Mouse (Mus musculus): ENCODE results near the gene Kit. TPM values are rescaled to one million over a fixed set of nuclear protein-coding genes. Genes with fewer than 3 reads are reported as not detected.

Gene Kit
- 51.3 and 64.9 TPM in 2 replicates for polyA plus RNA-seq (2014; fragmentation: Nextera tagmentation; extraction: Ambion mirVana)

DNA sequence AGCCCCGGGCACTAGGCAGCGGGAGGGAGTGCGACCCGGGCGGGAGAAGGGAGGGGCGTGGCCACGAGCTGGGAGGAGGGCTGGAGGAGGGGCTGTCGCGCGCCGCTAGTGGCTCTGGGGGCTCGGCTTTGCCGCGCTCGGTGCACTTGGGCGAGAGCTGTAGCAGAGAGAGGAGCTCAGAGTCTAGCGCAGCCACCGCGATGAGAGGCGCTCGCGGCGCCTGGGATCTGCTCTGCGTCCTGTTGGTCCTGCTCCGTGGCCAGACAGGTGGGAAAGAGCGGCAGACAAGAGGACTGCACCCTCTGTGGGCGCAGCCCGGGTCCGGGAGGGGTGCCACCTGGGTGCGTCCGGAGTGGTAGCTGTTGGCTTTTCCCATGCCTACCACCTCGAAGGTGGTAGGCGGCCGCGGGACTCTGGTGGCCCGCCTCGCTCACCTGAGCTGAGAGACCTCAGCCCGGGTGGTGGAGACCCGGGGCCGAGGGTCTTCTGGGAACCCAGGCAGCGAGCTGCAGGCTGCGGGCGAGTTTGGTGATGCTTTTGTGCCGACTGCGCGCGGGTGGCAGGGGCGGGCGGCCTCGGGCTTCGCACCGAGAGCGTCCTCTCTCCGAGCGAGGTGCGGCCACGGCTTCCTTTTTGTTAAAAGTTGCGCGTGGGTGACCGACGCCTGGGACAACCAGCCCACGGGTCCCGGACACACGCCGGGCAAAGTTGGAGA is at the start of gene Kit:
TSS of gene Kit (plus strand) at position 65 of the 715 bp plus-strand sequence.
- H3K9ac ChIP-seq (replicated peaks; ENCODE audit: low read depth, low read length), result peak within 1 kb of the TSS; percentile 83
- WGBS, result under 1% methylated on average over 61 of the region's 65 CpGs
- H3K9me3 ChIP-seq (ENCODE audit: control insufficient read depth, low read length), result no peaks in the 10 kb centered on the region
- peak within 1 kb of the TSS; percentile 81 for H3K4me3 ChIP-seq (ENCODE audit: low read depth, low read length)
- H3K27ac ChIP-seq (ENCODE audit: low read depth, low read length), result peak within 1 kb of the TSS; percentile 78
- no peaks in the 10 kb centered on the region for H3K27me3 ChIP-seq (ENCODE audit: control insufficient read depth, insufficient read depth, low read length)
- peaks cover 16% of the 10 kb centered on the region for H3K4me1 ChIP-seq (ENCODE audit: control insufficient read depth, insufficient read depth, low read length)
- peak; percentile 93 for ATAC-seq (ENCODE audit: low read depth)
- H3K36me3 ChIP-seq (ENCODE audit: control insufficient read depth, insufficient read depth, low read length), result no peaks in the 10 kb centered on the region
- peak within 1 kb of the TSS; percentile 77 for H3K4me2 ChIP-seq (ENCODE audit: low read depth, low read length)

GRCm38 (mm10) chr5:75536156-75536555 is 38.6 kb upstream of the Kit start:
- Histone ChIP-seq H3K4me2 (ENCODE audit: low read depth, low read length) (no peak overlapping the region), H3K4me3 (ENCODE audit: low read depth, low read length) (no peak overlapping the region), H3K27ac (ENCODE audit: low read depth, low read length) (no peak overlapping the region), H3K9me3 (ENCODE audit: control insufficient read depth, low read length) (no peaks in the 10 kb centered on the region), H3K9ac (replicated peaks; ENCODE audit: low read depth, low read length) (no peak overlapping the region), H3K4me1 (ENCODE audit: control insufficient read depth, insufficient read depth, low read length) (no peaks in the 10 kb centered on the region), H3K36me3 (ENCODE audit: control insufficient read depth, insufficient read depth, low read length) (no peaks in the 10 kb centered on the region), H3K27me3 (ENCODE audit: control insufficient read depth, insufficient read depth, low read length) (no peaks in the 10 kb centered on the region)
- WGBS, result 81% methylated on average over 3 of the region's 3 CpGs
- no peak for ATAC-seq (ENCODE audit: low read depth)

- H3K27me3 ChIP-seq (ENCODE audit: control insufficient read depth, insufficient read depth, low read length), result no peaks in the 10 kb centered on the region
- no peak overlapping the region for H3K27ac ChIP-seq (ENCODE audit: low read depth, low read length)
- no peak overlapping the region for H3K9ac ChIP-seq (replicated peaks; ENCODE audit: low read depth, low read length)
- H3K4me1 ChIP-seq (ENCODE audit: control insufficient read depth, insufficient read depth, low read length), result no peaks in the 10 kb centered on the region
- no peak overlapping the region for H3K4me3 ChIP-seq (ENCODE audit: low read depth, low read length)
- no peaks in the 10 kb centered on the region for H3K9me3 ChIP-seq (ENCODE audit: control insufficient read depth, low read length)
- no peaks in the 10 kb centered on the region for H3K36me3 ChIP-seq (ENCODE audit: control insufficient read depth, insufficient read depth, low read length)
- 26% methylated on average over 4 of the region's 4 CpGs for WGBS
- no peak overlapping the region for H3K4me2 ChIP-seq (ENCODE audit: low read depth, low read length)
- ATAC-seq (ENCODE audit: low read depth), result no peak
These were observed 37.0 kb upstream of the Kit start for GRCm38 (mm10) chr5:75537717-75538116.

GRCm38 (mm10) chr5:75538458-75538857 is 36.3 kb upstream of the Kit start:
- WGBS, result 38% methylated on average over 4 of the region's 4 CpGs
- no peaks in the 10 kb centered on the region for H3K27me3 ChIP-seq (ENCODE audit: control insufficient read depth, insufficient read depth, low read length)
- H3K27ac ChIP-seq (ENCODE audit: low read depth, low read length), result no peak overlapping the region
- H3K9ac ChIP-seq (replicated peaks; ENCODE audit: low read depth, low read length), result no peak overlapping the region
- no peaks in the 10 kb centered on the region for H3K4me1 ChIP-seq (ENCODE audit: control insufficient read depth, insufficient read depth, low read length)
- H3K9me3 ChIP-seq (ENCODE audit: control insufficient read depth, low read length), result no peaks in the 10 kb centered on the region
- H3K36me3 ChIP-seq (ENCODE audit: control insufficient read depth, insufficient read depth, low read length), result no peaks in the 10 kb centered on the region
- H3K4me2 ChIP-seq (ENCODE audit: low read depth, low read length), result no peak overlapping the region
- H3K4me3 ChIP-seq (ENCODE audit: low read depth, low read length), result no peak overlapping the region
- ATAC-seq (ENCODE audit: low read depth), result no peak

DNA sequence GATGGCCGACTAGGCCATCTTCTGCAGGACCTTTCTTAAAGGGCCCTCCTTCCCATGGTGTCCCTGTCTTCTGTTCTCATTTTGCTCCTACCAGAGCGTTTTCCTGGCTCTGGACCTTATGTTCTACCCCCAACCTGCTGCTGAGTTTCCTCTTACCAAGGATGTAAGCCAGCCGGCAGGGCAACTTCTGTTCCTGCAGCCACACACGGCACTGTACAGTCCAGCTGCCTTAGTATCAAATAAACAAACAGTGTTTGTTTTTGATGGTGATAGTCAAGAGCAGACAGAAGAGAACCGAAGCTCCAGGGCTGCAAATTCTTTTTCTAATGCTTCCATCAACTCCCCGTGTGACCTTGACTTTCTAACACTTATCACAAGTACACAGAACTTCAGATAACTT is 35.6 kb upstream of the Kit start:
- no peak for ATAC-seq (ENCODE audit: low read depth)
- no peak overlapping the region for H3K4me2 ChIP-seq (ENCODE audit: low read depth, low read length)
- H3K9me3 ChIP-seq (ENCODE audit: control insufficient read depth, low read length), result no peaks in the 10 kb centered on the region
- H3K27me3 ChIP-seq (ENCODE audit: control insufficient read depth, insufficient read depth, low read length), result no peaks in the 10 kb centered on the region
- H3K36me3 ChIP-seq (ENCODE audit: control insufficient read depth, insufficient read depth, low read length), result no peaks in the 10 kb centered on the region
- H3K4me3 ChIP-seq (ENCODE audit: low read depth, low read length), result no peak overlapping the region
- WGBS, result 38% methylated on average over 6 of the region's 6 CpGs
- no peak overlapping the region for H3K27ac ChIP-seq (ENCODE audit: low read depth, low read length)
- H3K4me1 ChIP-seq (ENCODE audit: control insufficient read depth, insufficient read depth, low read length), result no peaks in the 10 kb centered on the region
- no peak overlapping the region for H3K9ac ChIP-seq (replicated peaks; ENCODE audit: low read depth, low read length)

DNA sequence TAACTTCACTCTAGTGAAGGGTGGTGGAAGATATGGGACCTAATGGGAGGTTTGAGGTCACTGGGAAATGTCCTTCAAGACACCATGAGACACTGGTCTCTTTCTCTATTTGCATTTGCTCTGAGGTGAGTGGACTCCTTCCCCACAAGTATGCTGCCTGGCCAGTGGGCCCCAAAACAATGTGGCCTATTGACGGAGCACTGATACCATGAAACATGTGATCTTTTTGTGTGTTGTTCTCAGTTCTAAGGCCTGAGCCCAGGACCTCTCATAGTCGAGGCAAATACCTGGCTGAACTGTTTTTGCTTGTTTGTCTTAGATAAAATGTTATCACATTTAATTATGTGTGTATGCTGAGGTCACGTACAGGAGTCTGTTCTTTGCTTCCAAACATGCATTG is 31.0 kb upstream of the Kit start:
- no peak overlapping the region for H3K27ac ChIP-seq (ENCODE audit: low read depth, low read length)
- H3K36me3 ChIP-seq (ENCODE audit: control insufficient read depth, insufficient read depth, low read length), result no peaks in the 10 kb centered on the region
- H3K4me2 ChIP-seq (ENCODE audit: low read depth, low read length), result no peak overlapping the region
- no peaks in the 10 kb centered on the region for H3K9me3 ChIP-seq (ENCODE audit: control insufficient read depth, low read length)
- no peak overlapping the region for H3K9ac ChIP-seq (replicated peaks; ENCODE audit: low read depth, low read length)
- H3K4me1 ChIP-seq (ENCODE audit: control insufficient read depth, insufficient read depth, low read length), result no peaks in the 10 kb centered on the region
- no peaks in the 10 kb centered on the region for H3K27me3 ChIP-seq (ENCODE audit: control insufficient read depth, insufficient read depth, low read length)
- no peak for ATAC-seq (ENCODE audit: low read depth)
- no peak overlapping the region for H3K4me3 ChIP-seq (ENCODE audit: low read depth, low read length)
- WGBS, result 82% methylated on average over 3 of the region's 3 CpGs

GRCm38 (mm10) chr5:75544472-75545264 is 30.0 kb upstream of the Kit start:
- Histone ChIP-seq H3K27me3 (ENCODE audit: control insufficient read depth, insufficient read depth, low read length) (no peaks in the 10 kb centered on the region), H3K4me2 (ENCODE audit: low read depth, low read length) (no peak overlapping the region), H3K9ac (replicated peaks; ENCODE audit: low read depth, low read length) (no peak overlapping the region), H3K9me3 (ENCODE audit: control insufficient read depth, low read length) (no peaks in the 10 kb centered on the region), H3K4me3 (ENCODE audit: low read depth, low read length) (no peak overlapping the region), H3K4me1 (ENCODE audit: control insufficient read depth, insufficient read depth, low read length) (no peaks in the 10 kb centered on the region), H3K27ac (ENCODE audit: low read depth, low read length) (no peak overlapping the region), H3K36me3 (ENCODE audit: control insufficient read depth, insufficient read depth, low read length) (no peaks in the 10 kb centered on the region)
- ATAC-seq (ENCODE audit: low read depth), result no peak
- 81% methylated on average over 14 of the region's 14 CpGs for WGBS

DNA sequence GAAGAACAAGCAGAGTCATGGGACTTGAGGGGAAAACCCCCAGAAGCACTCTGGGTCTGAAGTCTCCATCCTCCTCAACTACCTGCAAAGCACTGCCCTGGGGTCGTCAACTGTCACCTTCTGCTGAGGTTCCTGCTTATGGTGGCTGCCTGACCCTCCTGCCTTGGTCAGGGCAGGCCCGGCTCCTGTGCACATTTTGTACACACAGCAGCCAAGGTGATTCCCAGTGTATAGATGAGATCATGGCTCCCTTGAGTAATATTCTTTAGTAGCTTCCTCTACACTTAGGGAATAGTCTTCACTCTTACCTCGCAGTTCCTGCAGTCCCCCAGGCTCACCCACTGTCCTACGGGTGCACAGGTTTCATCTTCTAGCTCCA is 29.5 kb upstream of the Kit start:
- Histone ChIP-seq H3K9ac (replicated peaks; ENCODE audit: low read depth, low read length) (no peak overlapping the region), H3K9me3 (ENCODE audit: control insufficient read depth, low read length) (no peaks in the 10 kb centered on the region), H3K27me3 (ENCODE audit: control insufficient read depth, insufficient read depth, low read length) (no peaks in the 10 kb centered on the region), H3K4me3 (ENCODE audit: low read depth, low read length) (no peak overlapping the region), H3K27ac (ENCODE audit: low read depth, low read length) (no peak overlapping the region), H3K36me3 (ENCODE audit: control insufficient read depth, insufficient read depth, low read length) (no peaks in the 10 kb centered on the region), H3K4me1 (ENCODE audit: control insufficient read depth, insufficient read depth, low read length) (no peaks in the 10 kb centered on the region), H3K4me2 (ENCODE audit: low read depth, low read length) (no peak overlapping the region)
- 81% methylated on average over 4 of the region's 4 CpGs for whole genome bisulfite sequencing
- no peak for ATAC-seq (ENCODE audit: low read depth)

- Histone ChIP-seq H3K27ac (ENCODE audit: low read depth, low read length) (no peak overlapping the region), H3K36me3 (ENCODE audit: control insufficient read depth, insufficient read depth, low read length) (no peaks in the 10 kb centered on the region), H3K4me1 (ENCODE audit: control insufficient read depth, insufficient read depth, low read length) (no peaks in the 10 kb centered on the region), H3K9me3 (ENCODE audit: control insufficient read depth, low read length) (no peaks in the 10 kb centered on the region), H3K4me2 (ENCODE audit: low read depth, low read length) (no peak overlapping the region), H3K27me3 (ENCODE audit: control insufficient read depth, insufficient read depth, low read length) (no peaks in the 10 kb centered on the region), H3K9ac (replicated peaks; ENCODE audit: low read depth, low read length) (no peak overlapping the region), H3K4me3 (ENCODE audit: low read depth, low read length) (no peak overlapping the region)
- 93% methylated on average over 3 of the region's 3 CpGs for WGBS
- ATAC-seq (ENCODE audit: low read depth), result no peak
These were observed 21.7 kb upstream of the Kit start for GRCm38 (mm10) chr5:75553021-75553420.
